9 mouse cellular contexts compared by ENCODE assay signal in genomic region chr3:29082996-29083350, GRCm38 (mm10). TPM values are rescaled to one million over a fixed set of nuclear protein-coding genes. Genes with fewer than 3 reads are reported as not detected.
DNase-seq lines count a peak whose midpoint lies in the region; ATAC-seq and TF ChIP-seq lines count a peak whose summit lies in the region.
"Had no signal": no experiment of that assay in that cellular context is flagged by ENCODE, and none has a peak within 500 bp of the region (broad histone marks: within the 10 kb centered on the region; RNA-seq: fewer than 3 reads in every experiment).

No protein-coding gene starts in this region.

- H3K4me2 ChIP-seq in heart, embryonic 12.5 days = peak overlapping the region; percentile 97
- peak overlapping the region; percentile 93 for H3K4me2 ChIP-seq in forebrain, postnatal 0 days (ENCODE audit: low read depth)
- peak overlapping the region; percentile 48 for H3K4me2 ChIP-seq in liver, embryonic 15.5 days

- no peak for TF ChIP-seq CTCF in ES-Bruce4 (IDR thresholded peaks at IDR 0.05; ENCODE audit: low read depth, low read length)
- TF ChIP-seq CTCF in forebrain, postnatal 0 days (IDR thresholded peaks at IDR 0.05; ENCODE audit: low read depth) = no peak

- H3K27me3 ChIP-seq in heart, embryonic 12.5 days (replicated peaks) = peaks cover 50% of the 10 kb centered on the region
- no peaks in the 10 kb centered on the region; the same call in none of the 2 replicates for H3K27me3 ChIP-seq in ES-Bruce4 (ENCODE audit: control insufficient read depth, insufficient read depth, low read length, poor library complexity, severe bottlenecking)
- 0 out of 2 replicates have a peak, but pooled peaks cover 5% of the 10 kb centered on the region for H3K27me3 ChIP-seq in forebrain, postnatal 0 days (ENCODE audit: insufficient read depth, low read length)
- H3K27me3 ChIP-seq in liver, embryonic 15.5 days = peaks cover 29% of the 10 kb centered on the region

- intact Hi-C loops in heart, postnatal 25 days (cut with DNase I) = no loop called here

- TF ChIP-seq EP300 in ES-Bruce4 (IDR thresholded peaks at IDR 0.05; ENCODE audit: insufficient read depth, low read depth, low read length) = no peak

- H3K9ac ChIP-seq in heart, embryonic 12.5 days = no peak overlapping the region
- H3K9ac ChIP-seq in ES-Bruce4 (ENCODE audit: low read depth, poor library complexity, severe bottlenecking) = no peak overlapping the region
- H3K9ac ChIP-seq in forebrain, postnatal 0 days = peak overlapping the region; percentile 59
- no peak overlapping the region for H3K9ac ChIP-seq in liver, embryonic 15.5 days

- no peak for ATAC-seq in heart, embryonic 12.5 days (ENCODE audit: insufficient number of reproducible peaks, low FRiP score)
- ATAC-seq in forebrain, postnatal 0 days = no peak
- ATAC-seq in liver, embryonic 15.5 days (ENCODE audit: insufficient read depth) = no peak
- no peak for ATAC-seq in megakaryocyte progenitor cell, adult 5-6 weeks (replicated peaks; ENCODE audit: poor library complexity)

- peak overlapping the region; percentile 53 for H3K4me3 ChIP-seq in heart, embryonic 12.5 days
- H3K4me3 ChIP-seq in ES-Bruce4 (ENCODE audit: low read depth, low read length) = peak overlapping the region; percentile 47
- peak overlapping the region; percentile 60 for H3K4me3 ChIP-seq in forebrain, postnatal 0 days (ENCODE audit: low read depth, low read length)
- H3K4me3 ChIP-seq in liver, embryonic 15.5 days (replicated peaks) = peak overlapping the region; percentile 20

- no peak for TF ChIP-seq POLR2A in ES-Bruce4 (IDR thresholded peaks at IDR 0.05; ENCODE audit: insufficient read depth, low read length)

- WGBS in heart, embryonic 12.5 days = 6% methylated on average over 12 of the region's 12 CpGs
- 2% methylated on average over 12 of the region's 12 CpGs for WGBS in forebrain, postnatal 0 days
- WGBS in liver, embryonic 15.5 days (ENCODE audit: insufficient replicate concordance) = 6% methylated on average over 12 of the region's 12 CpGs

- no peaks in the 10 kb centered on the region for H3K36me3 ChIP-seq in heart, embryonic 12.5 days
- H3K36me3 ChIP-seq in ES-Bruce4 (ENCODE audit: control insufficient read depth, insufficient read depth, low read length, poor library complexity, severe bottlenecking) = no peaks in the 10 kb centered on the region
- no peaks in the 10 kb centered on the region for H3K36me3 ChIP-seq in forebrain, postnatal 0 days (ENCODE audit: insufficient read depth)
- no peaks in the 10 kb centered on the region for H3K36me3 ChIP-seq in liver, embryonic 15.5 days (replicated peaks)

- no peaks in the 10 kb centered on the region for H3K9me3 ChIP-seq in heart, embryonic 12.5 days (replicated peaks)
- no peaks in the 10 kb centered on the region for H3K9me3 ChIP-seq in ES-Bruce4 (replicated peaks; ENCODE audit: control insufficient read depth, insufficient read depth, low read length, poor library complexity, severe bottlenecking)
- no peaks in the 10 kb centered on the region for H3K9me3 ChIP-seq in forebrain, postnatal 0 days (ENCODE audit: low read length)
- no peaks in the 10 kb centered on the region for H3K9me3 ChIP-seq in liver, embryonic 15.5 days (replicated peaks)

- H3K27ac ChIP-seq in heart, embryonic 12.5 days (ENCODE audit: poor library complexity, severe bottlenecking) = no peak overlapping the region
- H3K27ac ChIP-seq in ES-Bruce4 (ENCODE audit: insufficient read depth, low read length) = no peak overlapping the region
- H3K27ac ChIP-seq in forebrain, postnatal 0 days (ENCODE audit: low read depth, low read length) = no peak overlapping the region
- H3K27ac ChIP-seq in liver, embryonic 15.5 days (replicated peaks) = no peak overlapping the region

- H3K4me1 ChIP-seq in heart, embryonic 12.5 days (replicated peaks) = peaks cover 7% of the 10 kb centered on the region
- H3K4me1 ChIP-seq in ES-Bruce4 (ENCODE audit: control insufficient read depth, insufficient read depth, low read length) = no peaks in the 10 kb centered on the region
- H3K4me1 ChIP-seq in forebrain, postnatal 0 days (ENCODE audit: insufficient read depth) = no peaks in the 10 kb centered on the region
- H3K4me1 ChIP-seq in liver, embryonic 15.5 days (replicated peaks) = no peaks in the 10 kb centered on the region

- DNase-seq in heart, postnatal 25 days (ENCODE audit: low spot score) = no peak
- peak; percentile 30 for DNase-seq in forebrain, postnatal 0 days
- no peak for DNase-seq in thymus, postnatal 4 days
- DNase-seq in adrenal gland, adult 8-10 months = no peak

RNA-seq across cellular contexts. Expression of gene Egfem1, which starts 1.1 kb away (rescaled TPM):
- polyA plus RNA-seq in heart, embryonic 12.5 days (2016; fragmentation: Nextera tagmentation; extraction: Ambion mirVana) = 0.08 and 0.42 TPM in 2 replicates
- total RNA-seq in heart, postnatal 25 days (2021) = not detected
- not detected in 2 replicates for polyA plus RNA-seq in ES-Bruce4 (2011; ENCODE audit: insufficient read depth, insufficient read length, low read depth, missing spikeins)
- 14.3 and 21.8 TPM in 2 replicates for total RNA-seq in forebrain, postnatal 0 days (2014; rRNA removed)
- polyA plus RNA-seq in forebrain, postnatal 0 days (2015; fragmentation: Nextera tagmentation; extraction: Ambion mirVana) = 4.6 and 5.0 TPM in 2 replicates
- polyA plus RNA-seq in liver, embryonic 15.5 days (2015; fragmentation: Nextera tagmentation; extraction: Ambion mirVana) = 0.15 and 0.33 TPM in 2 replicates
- not detected in 2 replicates for total RNA-seq in megakaryocyte progenitor cell, adult 5-6 weeks (2015)
- 0.25 TPM in 1 of 2 replicates, not detected in the other for total RNA-seq in megakaryocyte progenitor cell, adult 5-6 weeks (2017)
- under 1 TPM in 2 of 4 experiments, not detected in 2; 0.18 to 0.21 TPM for total RNA-seq in adrenal gland, adult 8-10 months (2022)
- polyA plus RNA-seq: thymus, postnatal 0 days had no signal

Comparison
In these comparisons a context has a peak if more than half of its experiments do, and no peak if none do; other contexts are left out.
1. RNA of gene Egfem1, which starts 1.1 kb away (total RNA-seq): 14.3 to 21.8 TPM in forebrain, postnatal 0 days; 0.25 TPM in megakaryocyte progenitor cell, adult 5-6 weeks, 0.18 to 0.21 TPM in adrenal gland, adult 8-10 months and not detected in heart, postnatal 25 days; every median in the first group is over 10 times any median in the second.
2. Peak in every context shown above with its lines, with median percentiles within 50 percentile points of each other: H3K4me2 ChIP-seq and H3K4me3 ChIP-seq.